Mouse (Mus musculus) E14TG2a.4 (cell line): Measurements from ENCODE around the gene Hspb7.

Source experiments
- CTCF ChIP-seq: conservative IDR thresholded peaks from 2 replicates; pipeline ENCODE4 v1.5.1; 2014; ENCODE audit warnings: low read length
- NANOG ChIP-seq: IDR thresholded peaks from 2 replicates; pipeline ENCODE4 v1.6.1; 2014; ENCODE audit warnings: borderline replicate concordance, low read length, mixed read lengths

GRCm38 (mm10) chr4:141387933-141388332, 32.6 kb upstream of the Hspb7 start:
- TF ChIP-seq CTCF (no peak), NANOG (no peak)
